Mouse (Mus musculus): ENCODE results near the gene Vdac2.

The Vdac2 gene

GRCm38 (mm10) chr14:21824938-21825337 lies at the start of gene Vdac2:
Vdac2 (plus strand) TSS chr14:21825238.
- no peak for DNase-seq

- DNase-seq = no peak
Measured at GRCm38 (mm10) chr14:21776201-21776600, 48.8 kb upstream of the Vdac2 start.

GRCm38 (mm10) chr14:21786500-21786899 lies 38.5 kb upstream of the Vdac2 start:
- no peak for DNase-seq

GRCm38 (mm10) chr14:21787374-21787773 lies 37.7 kb upstream of the Vdac2 start:
- DNase-seq = no peak

- no peak for DNase-seq
Measured at GRCm38 (mm10) chr14:21788121-21788520, 36.9 kb upstream of the Vdac2 start.

GRCm38 (mm10) chr14:21790585-21791251 lies 34.3 kb upstream of the Vdac2 start:
- no peak for DNase-seq

- no peak for DNase-seq
Measured at GRCm38 (mm10) chr14:21791722-21792121, 33.3 kb upstream of the Vdac2 start.

- DNase-seq = no peak
Measured at GRCm38 (mm10) chr14:21792250-21792649, 32.8 kb upstream of the Vdac2 start.

- DNase-seq = no peak
Measured at GRCm38 (mm10) chr14:21800641-21801040, 24.4 kb upstream of the Vdac2 start.

GRCm38 (mm10) chr14:21801624-21802023 lies 23.4 kb upstream of the Vdac2 start:
- DNase-seq = no peak

GRCm38 (mm10) chr14:21802543-21803206 lies 22.4 kb upstream of the Vdac2 start:
- DNase-seq = no peak

GRCm38 (mm10) chr14:21806203-21806602 lies 18.8 kb upstream of the Vdac2 start:
- DNase-seq = no peak

- no peak for DNase-seq
Measured at GRCm38 (mm10) chr14:21806631-21807160, 18.3 kb upstream of the Vdac2 start.

- no peak for DNase-seq
Measured at GRCm38 (mm10) chr14:21808208-21808922, 16.7 kb upstream of the Vdac2 start.

- no peak for DNase-seq
Measured at GRCm38 (mm10) chr14:21809418-21809817, 15.6 kb upstream of the Vdac2 start.

GRCm38 (mm10) chr14:21811301-21811700 lies 13.7 kb upstream of the Vdac2 start:
- no peak for DNase-seq

GRCm38 (mm10) chr14:21811744-21812393 lies 13.2 kb upstream of the Vdac2 start:
- no peak for DNase-seq

GRCm38 (mm10) chr14:21812590-21813162 lies 12.4 kb upstream of the Vdac2 start:
- DNase-seq = peak; percentile 66

GRCm38 (mm10) chr14:21813216-21813615 lies 11.8 kb upstream of the Vdac2 start:
- DNase-seq = no peak

- no peak for DNase-seq
Measured at GRCm38 (mm10) chr14:21813847-21814246, 11.2 kb upstream of the Vdac2 start.

GRCm38 (mm10) chr14:21814606-21815005 lies 10.4 kb upstream of the Vdac2 start:
- DNase-seq = no peak

- DNase-seq = no peak
Measured at GRCm38 (mm10) chr14:21816255-21816654, 8.8 kb upstream of the Vdac2 start.

- no peak for DNase-seq
Measured at GRCm38 (mm10) chr14:21817453-21817852, 7.6 kb upstream of the Vdac2 start.
